Mouse (Mus musculus) gastrocnemius, postnatal 10 days (tissue): ENCODE measurements around the gene Traf3ip2. TPM values are rescaled to one million over a fixed set of nuclear protein-coding genes. Genes with fewer than 3 reads are reported as not detected.

ENCODE experiments used
- DNase-seq: peaks from one replicate; pipeline ENCODE4 v3.0.0; 2021; ENCODE audit warnings: mixed read lengths
- total RNA-seq, 2 experiments: library from RNA; stranded (reverse); gene quantifications; 2 replicates each; pipeline ENCODE4 v1.2.3; 2021

Traf3ip2 gene
- total RNA-seq, 2 experiments from 2014 or later = 5.9 to 6.0 TPM

DNA sequence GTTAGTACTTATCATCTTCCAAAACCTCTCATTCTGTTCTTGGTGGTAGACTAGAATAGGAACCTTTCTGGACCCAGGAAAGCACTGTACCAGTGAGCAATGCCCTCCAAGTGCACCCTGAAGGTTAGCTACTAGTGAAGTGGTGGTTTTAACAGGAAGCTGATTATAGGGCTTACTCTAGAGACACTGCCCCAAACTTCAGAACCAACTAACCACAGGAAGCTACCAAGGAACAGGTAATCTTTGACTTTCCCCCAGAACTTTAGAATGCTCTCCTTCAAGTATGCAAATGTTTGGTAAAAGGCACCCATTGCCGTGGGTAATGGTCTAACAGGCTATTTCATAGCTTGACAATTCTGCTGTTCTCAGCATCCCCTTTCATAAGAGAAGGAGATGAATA, 12.6 kb upstream of the Traf3ip2 start:
- no peak for DNase-seq

DNA sequence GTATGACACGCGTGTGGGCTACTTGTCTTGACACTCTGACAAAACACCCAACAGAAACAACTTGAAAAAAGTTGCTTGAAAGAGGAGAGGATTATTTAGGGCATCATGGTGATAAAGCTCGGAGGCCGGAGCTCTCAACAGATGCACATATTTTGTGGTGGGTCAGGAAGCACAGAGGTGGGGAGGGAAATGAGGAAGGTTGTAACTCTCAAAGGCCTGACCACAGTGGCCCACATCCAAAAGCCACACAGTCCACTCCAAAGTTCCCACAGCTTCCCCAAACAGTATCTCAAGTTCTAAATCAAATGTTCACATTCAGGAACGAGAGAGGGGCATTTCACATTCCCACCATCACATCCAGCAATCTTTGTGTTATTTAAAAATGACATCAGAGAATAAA, 11.7 kb upstream of the Traf3ip2 start:
- no peak for DNase-seq

DNA sequence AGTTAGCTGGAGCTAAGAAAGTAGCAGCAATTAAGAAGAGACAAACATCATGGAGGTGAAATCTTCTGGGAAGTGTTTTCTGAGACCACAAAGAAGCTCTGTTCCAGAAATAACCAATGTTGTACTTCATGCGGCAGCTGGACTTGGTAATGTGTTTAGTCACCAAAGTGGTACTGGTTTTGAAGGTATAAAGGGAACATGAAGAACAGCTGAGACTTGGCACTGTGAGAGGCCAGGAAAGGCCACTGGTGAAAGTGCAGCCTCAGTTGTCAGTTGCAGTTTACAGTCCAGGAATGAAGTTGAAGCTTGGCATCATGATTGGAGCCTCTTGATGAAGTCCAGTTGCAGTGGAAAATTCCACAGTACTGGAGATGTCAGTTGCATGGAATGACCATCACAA, 6.3 kb upstream of the Traf3ip2 start:
- DNase-seq = no peak

DNA sequence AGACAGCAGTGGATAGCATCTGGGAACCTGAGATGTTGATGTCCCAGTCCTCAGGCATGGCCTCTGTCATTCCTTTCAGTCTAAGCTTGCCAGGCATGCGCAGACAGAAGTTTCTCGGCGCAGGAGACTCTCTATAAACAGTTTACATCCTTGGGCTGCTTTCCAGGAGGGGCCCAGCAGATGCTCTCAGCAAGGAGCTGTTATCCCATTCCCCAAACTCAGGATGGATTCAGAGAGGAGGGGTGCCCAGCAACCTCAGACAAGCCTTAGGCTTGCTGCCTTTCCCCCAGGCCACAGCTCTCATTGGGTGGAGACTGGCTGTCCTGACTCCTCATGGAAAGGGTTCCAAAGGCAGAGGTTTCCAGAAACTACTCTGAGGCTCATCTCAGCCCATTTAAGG, 1.5 kb upstream of the Traf3ip2 start:
- no peak for DNase-seq

DNA sequence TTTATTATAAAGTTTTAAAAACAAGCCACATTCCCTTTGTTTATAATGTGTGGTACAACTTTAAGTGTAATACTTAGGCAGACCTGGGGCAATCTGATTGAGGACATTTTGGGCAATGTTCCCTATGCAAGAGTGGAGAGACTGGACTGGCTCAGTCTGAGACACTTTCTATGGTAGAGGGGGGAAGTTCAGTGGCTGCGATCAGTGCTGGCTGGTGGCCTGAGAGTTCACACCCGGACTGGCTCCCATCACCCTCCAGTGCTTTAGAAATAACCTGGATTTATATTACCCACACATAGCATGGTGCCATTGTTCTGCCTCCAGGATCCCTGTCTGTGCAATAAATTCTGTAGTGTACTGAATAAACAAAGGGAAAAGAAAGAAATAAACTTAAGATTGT, 603 bp upstream of the Traf3ip2 start:
- DNase-seq = no peak

DNA sequence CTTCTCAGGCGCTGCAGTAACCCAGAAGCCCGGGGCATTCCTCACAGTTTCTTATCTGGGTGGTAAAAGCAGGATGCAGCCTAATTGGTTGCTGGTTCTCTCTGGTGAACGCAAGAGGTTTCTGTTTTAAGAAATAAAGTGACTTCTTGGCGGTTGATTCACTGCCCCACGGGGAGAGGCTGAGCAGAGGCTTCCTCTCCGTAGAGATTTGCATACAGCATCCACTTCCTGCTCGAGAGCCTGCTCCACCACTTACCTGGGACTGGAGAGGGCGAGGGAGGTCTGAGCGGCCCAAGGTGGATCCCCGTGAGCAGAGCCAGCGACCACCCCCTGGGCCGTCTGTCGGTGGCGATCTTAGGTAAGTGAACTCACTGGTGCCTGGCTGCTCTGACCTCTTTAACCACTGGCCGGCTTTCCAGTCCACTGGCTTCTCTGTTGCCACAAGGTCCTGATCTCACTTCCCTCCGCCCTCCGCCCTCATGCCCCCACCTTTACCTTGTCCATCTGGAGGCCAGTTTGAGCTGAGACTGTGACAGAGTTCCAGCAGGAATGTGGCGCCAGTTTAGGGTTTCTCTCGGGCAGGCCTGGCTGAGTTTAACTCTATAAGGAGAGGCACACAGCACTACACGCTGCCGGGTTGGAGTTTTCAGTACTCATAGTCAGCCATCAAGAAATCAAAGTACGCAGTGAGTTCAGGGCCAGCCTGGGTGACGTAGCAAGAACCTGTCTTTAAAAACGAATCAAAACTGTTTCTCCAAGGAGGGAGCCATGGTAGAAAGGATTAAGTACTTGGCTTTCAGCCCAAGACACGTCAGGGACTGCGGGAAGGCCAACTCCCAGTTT, 476 bp downstream of the Traf3ip2 start:
- DNase-seq = peak; percentile 62

DNA sequence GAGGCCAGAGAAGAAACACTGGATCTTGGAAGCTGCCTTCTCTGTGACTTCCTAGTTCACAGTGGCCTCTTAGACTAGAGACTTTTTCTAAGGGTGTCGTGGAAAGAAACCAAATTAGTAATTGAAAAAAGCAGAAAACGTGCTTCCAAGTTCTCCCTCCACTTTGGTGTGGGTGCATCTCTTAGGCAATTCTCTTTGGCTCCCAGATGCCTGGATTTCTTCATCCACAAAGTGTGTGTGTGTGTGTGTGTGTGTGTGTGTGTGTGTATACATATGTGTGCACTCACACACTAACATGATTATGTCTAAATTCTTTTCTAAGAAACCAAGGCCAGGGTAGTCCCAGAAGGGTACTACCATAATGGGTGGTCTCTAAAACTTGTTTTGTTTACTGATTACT, 1.2 kb downstream of the Traf3ip2 start:
- DNase-seq = no peak

DNA sequence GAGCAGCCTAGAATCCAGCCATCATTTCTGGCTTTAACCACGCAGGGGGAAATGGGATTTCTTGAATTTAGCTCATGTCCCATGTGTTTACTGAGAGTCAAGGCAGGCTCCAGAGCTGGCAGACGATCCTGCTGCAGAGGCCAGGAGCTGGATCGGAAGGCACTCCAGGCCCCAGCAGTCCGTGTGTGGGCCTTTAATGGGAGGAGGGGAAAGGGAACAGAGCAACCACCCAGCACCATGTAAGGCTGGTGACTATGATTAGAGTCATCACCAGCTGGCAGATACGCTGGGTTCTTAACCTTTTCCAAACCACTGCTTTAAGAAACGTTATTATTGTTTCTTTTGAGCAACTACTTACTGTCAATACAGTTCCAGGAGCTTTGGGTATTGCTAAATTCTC, 1.9 kb downstream of the Traf3ip2 start:
- DNase-seq = peak; percentile 74

DNA sequence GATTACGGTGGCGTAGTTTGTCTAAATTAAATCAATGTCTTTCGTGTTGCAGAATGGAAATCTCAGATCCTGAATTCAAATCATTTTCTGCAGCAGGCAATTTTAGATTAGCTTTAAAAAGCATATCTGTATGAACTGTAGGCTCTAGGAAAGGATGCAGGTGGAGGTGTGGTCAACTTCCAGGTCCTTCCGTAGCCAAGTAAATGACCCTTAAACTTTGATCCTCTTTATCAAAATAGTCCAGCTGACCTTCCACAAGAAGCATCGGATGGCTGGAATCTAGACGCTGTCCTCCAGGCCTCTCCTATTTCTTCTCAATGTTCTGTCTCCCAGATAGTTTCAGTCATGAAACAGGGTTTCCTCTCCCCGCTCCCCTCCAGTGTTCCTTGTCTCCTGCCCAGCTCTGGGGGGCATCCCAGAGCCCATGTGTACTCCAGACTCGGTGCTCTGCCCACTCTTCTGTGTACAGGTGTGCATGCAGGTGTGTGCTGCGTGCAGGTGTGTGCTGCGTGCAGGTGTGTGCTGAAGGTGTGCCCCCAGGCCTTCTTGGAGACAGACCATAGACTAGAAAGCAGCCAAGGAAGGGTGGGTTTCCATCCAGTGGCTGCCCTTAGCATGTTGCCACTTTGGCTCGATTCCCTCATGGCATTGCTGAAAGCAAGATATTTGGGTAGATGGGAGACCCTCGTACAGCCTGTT, 2.9 kb downstream of the Traf3ip2 start:
- no peak for DNase-seq

DNA sequence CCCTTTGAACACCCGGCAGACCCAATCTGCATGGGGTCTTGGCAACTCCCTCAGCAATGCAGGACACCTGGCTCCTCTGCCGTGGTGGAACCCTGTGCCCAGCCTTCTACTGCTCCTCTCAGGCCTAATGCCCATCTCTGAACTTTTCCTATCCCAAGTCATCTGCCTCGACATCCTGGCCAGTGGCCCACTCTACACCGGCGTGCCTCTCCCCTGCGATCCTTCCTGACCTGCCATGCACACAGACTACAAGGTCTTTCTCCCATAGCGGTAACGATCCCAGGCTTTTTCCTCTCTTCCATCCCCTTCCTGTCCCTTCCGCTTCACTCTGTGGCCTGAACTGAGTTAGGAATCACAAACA, 3.5 kb downstream of the Traf3ip2 start:
- no peak for DNase-seq

DNA sequence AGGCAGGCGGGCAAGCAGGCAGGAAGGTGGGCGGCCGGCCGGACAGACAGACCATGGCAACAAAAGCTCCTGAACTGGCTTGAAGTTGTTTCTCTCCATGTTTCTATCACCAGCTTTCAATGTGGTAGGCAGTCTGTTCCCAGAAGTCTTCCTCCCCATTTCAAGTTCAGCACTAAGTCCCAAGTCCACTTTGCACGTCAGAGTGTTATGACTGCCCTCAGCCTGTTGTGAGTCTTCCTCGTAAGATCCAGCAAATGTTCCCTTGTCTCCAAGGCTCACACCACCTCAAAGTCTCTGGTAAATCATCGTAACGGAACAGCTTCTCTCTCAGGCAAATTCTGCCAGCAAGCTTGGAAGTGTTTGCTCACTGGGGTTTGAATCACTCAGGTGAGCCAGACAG, 3.9 kb downstream of the Traf3ip2 start:
- DNase-seq = no peak

DNA sequence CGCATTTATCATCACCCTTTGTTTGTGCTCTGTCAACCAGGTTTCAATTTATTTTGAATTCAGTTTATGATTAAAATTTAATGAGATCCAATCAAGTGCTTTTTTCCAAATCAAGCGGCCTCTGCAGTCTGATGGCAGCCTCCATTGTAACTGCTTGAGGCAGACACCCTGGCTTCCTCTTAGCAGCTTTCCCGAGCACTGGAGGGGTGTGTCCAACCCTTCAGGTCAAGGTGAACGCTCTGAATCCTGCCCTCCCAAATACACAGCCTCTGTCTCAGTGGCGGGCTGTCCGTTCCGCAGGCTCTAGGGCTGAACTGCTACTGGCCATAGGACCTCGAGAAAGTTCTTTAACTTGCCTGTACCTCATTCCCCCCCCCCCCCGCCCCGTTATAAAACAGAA, 5.7 kb downstream of the Traf3ip2 start:
- no peak for DNase-seq

DNA sequence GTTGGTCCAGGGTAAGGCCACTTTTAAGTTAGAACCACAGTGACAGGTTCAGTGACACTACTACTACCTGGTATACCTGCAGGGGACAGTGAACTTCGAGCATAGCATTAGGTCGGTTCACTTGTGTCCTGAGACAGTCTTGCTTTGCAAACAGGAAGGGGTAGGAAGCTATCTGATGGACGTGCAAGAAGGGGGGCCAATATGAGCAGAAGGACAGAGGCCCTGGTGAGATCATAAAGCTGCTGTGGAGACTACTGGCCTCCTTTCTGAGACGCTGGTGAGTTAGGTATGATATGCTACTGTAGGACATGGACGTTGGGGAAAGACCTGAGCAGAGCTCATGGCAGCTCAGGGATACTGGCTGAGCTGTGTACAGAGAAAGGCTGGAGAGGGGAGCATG, 7.9 kb downstream of the Traf3ip2 start:
- no peak for DNase-seq

DNA sequence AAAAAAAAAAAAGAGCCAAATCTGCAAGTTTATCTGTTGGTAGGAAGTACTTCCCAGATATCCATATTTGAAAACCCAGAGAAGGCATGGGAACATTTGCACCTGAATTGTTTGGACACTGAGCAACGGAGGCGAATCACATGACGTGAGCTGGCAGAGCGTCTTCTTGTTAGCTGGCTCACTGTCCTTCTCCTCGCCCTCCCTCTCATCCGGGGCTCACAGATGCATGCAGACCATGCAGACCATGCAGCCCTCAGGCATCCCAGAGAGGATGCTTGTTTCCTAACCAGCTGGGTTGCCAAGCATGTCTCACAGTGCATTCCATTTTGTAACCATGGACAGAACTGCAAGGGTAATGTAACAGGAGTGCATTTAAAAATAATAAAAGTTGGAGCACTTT, 11.1 kb downstream of the Traf3ip2 start:
- no peak for DNase-seq

DNA sequence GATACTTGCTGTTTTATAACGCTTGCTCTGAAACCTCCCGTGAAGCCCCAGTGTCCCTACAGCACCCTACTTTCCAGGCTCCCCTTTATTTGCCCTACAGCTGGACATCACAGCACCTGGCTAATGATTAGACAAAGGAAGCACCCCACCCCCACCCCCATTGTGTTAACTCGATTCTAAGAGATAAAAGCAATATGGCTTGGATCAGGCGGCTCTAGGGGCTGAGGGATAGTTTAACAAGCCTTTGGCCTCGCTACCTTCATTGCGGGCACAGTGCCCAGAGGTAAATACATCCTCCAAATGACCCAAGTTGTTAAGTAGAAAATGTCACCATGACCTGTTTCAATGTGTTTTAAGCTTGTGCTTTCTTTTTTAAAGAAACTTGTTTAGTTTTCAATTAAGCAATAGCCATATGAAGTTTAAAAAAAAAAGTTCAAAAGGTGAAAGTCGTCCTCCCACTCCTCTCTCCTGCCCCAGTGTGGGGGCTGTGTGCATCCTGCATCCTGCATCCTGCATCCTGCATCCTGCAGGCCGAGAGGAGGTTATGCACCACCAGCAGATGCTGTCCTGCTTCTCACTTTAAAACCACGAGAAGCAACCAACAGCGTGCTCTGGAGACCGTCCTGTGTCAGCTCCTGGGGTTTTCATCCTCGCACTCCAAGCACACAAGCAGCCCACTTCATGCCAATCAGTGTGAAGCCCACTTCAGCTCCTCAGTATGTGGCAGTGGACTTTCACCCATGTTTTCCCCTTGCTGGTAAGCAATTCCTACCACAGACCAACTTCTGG, 12.3 kb downstream of the Traf3ip2 start:
- DNase-seq = no peak

DNA sequence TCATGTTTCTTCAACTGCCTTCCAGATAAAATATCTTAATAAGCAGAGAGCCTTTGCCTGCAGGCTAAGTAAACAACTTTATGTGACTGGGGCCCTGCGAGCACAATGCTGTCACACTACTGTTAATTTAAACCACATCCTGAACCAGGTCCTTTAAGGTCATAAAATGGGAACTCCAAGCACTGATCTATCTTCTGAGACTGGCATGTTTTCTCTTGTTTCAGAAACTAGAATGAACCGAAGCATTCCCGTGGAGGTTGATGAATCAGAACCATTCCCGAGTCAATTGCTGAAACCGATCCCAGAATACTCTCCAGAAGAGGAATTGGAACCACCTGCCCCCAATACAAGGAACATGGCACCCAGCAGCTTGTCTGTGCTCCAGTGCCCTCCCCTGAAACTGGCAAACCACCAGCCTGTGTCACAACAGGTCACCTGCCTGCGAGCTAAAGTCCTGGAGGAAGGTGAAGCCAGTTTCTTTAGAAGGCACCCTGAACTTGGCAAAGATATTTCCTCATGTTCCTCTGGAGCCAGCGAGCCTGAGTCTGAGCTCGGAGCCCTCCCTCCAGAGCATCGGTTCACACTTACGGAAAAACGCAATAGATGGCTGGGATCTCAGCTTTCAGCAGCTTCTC, 13.0 kb downstream of the Traf3ip2 start:
- DNase-seq = no peak

DNA sequence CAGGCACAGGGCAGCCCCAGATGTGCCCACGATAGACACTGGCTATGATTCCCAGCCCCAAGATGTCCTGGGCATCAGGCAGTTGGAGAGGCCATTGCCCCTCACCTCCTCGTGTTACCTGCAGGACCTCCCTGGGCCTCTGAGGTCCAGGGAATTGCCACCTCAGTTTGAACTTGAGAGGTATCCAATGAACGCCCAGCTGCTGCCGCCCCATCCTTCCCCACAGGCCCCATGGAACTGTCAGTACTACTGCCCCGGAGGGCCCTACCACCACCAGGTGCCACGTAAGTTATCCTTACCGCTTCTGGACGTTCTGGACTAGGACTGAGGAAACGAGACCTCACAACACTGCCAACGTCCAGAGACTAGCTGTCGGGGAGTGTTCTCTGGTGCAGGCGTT, 13.6 kb downstream of the Traf3ip2 start:
- no peak for DNase-seq

DNA sequence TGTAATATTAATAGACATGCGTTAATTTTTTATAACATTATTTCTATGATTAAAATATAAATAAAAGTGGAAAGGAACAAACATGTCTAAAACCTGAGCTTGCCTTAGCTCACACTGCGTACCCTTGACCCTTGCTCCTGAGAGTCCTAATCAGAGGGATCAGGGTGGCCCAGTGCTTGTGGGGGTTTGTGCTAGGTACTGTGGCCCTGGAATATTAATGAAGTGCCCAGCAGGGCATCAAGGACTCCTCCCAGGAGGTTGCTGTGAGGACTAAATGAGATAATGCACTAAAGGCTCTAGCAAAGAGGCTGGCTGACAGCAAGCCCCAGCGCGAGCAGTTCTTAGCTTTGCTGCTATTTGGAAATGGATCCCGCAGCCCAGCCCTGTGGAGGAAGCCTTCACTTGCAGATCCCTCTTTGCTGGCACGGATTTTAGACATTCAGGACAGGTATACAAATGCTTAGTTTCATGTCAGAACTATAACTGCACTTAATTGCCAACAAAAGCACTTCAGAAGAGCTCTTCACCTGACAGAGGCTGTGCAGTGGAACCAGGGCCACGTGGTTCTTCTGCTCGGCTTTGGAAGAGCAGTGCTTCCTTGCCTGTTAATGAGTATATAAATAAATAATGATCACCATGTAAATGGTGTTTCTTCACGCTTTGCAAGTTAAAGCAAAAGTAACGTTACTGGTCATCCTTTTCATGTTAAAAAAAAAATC, 16.2 kb downstream of the Traf3ip2 start:
- no peak for DNase-seq

DNA sequence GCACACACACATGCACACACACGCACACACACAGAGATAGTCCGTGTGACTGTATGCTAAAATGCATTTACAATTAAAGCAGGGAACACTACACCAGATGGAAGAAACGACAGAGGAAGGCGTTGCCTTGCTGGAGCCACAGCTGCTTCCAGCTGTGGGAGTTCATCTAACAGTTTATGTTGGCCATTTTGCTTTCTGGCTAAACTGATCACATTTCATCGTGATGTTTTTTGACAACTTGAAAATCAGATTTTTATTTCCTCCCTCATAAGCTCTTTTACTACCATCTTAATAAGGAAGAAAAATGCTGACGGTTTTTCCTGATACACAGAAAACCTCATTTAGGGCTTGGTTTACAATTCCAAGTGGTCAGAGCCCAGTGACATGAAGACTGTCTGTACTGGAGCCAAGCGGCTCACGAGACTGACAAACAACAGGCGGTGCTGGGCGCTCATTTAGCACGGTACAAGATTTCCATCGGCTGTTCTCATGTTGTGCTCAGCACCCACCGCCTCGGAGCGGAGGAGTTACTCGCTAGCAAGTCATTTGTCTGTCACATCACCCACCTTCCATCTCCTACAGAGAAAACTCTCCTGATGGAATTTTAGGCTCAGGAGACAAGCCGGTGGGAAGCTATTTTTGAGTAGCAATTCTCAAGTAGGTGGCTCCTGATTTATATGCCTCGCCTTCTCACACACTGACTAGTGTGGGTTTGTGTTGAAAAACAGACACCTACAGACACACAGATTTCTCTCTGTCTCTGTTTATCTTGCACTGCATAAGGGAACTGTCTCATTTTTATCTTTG, 17.2 kb downstream of the Traf3ip2 start:
- no peak for DNase-seq

DNA sequence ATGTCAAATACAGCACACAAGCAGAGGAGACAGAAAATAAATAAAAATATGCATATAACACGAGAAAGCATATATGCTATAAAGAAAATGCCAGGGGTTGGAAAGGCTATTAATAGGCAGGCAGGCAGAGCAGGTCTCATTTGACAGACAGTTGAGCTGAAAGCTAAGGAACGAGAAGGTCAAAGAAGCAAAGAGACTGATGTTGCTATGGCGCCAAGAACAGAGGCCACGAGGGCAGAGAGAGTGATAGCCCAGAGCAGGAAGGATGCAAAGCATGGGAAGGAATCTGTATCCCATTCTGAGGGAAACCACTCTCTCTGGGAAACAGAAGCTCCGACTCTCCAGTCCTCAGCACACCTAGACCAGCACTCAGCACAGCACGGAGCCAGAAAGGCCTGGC, 18.1 kb downstream of the Traf3ip2 start:
- no peak for DNase-seq

DNA sequence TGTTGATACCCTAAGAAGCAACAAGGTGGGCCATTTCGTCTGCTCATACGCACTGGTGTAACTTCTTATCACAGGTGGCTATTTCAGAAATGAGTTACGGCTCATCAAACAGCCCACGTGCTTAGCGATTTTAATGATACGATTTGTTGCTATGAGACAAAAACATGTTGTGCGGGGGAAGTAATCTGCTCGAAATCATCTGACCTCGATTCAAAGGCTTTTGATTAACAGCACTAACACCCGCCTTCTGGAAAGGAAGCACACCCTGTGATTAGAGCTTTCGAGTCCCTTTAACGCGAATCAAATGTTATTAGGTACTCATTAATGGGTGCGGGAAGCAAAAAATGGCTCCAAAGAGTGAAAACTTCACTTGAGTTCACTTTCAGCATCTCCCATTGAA, 18.9 kb downstream of the Traf3ip2 start:
- DNase-seq = no peak
